Mouse (Mus musculus): ENCODE results near the gene Dctn2. TPM values are rescaled to one million over a fixed set of nuclear protein-coding genes. Genes with fewer than 3 reads are reported as not detected.

The Dctn2 gene
- polyA plus RNA-seq, 1 experiment from 2014 or later, result 212 TPM

DNA sequence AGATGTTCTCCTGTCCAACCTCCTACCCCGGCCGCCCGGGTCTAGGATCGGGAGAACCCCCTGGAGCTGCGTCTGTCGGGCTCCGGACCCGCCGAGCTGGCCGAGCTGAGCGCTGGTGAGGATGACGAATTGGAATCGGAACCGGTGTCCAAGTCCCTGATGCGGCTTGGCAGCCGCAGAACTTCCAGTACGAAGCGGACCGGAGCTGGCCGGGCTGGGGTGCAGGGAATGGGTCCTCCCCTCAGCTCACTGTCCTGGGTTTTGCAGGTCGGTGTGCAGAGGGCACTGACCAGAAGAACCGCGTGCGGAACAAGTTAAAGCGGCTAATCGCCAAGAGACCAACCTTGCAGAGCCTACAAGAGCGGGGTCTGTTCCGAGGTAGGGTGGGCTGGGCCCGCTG is 60.7 kb downstream of the Dctn2 start:
- Histone ChIP-seq H3K4me2 (replicated peaks; ENCODE audit: low read depth, low read length) (peak overlapping the region; percentile 94), H3K9me3 (ENCODE audit: low read length) (0 out of 2 replicates have a peak, but pooled peaks cover 4% of the 10 kb centered on the region), H3K27me3 (ENCODE audit: insufficient read depth, low read length) (peaks cover 52% of the 10 kb centered on the region), H3K36me3 (ENCODE audit: insufficient read depth, low read length) (peaks cover 12% of the 10 kb centered on the region; the same call in 1 of the 2 replicates), H3K27ac (ENCODE audit: low read length) (no peak overlapping the region), H3K4me3 (ENCODE audit: low read length) (peak overlapping the region; percentile 56), H3K9ac (replicated peaks; ENCODE audit: low read length) (peak overlapping the region; percentile 64), H3K4me1 (ENCODE audit: insufficient read depth, low read length) (peaks cover 17% of the 10 kb centered on the region)
- no peak for ATAC-seq (ENCODE audit: low FRiP score, low TSS enrichment)
- WGBS, result 8% methylated on average over 29 of the region's 29 CpGs

DNA sequence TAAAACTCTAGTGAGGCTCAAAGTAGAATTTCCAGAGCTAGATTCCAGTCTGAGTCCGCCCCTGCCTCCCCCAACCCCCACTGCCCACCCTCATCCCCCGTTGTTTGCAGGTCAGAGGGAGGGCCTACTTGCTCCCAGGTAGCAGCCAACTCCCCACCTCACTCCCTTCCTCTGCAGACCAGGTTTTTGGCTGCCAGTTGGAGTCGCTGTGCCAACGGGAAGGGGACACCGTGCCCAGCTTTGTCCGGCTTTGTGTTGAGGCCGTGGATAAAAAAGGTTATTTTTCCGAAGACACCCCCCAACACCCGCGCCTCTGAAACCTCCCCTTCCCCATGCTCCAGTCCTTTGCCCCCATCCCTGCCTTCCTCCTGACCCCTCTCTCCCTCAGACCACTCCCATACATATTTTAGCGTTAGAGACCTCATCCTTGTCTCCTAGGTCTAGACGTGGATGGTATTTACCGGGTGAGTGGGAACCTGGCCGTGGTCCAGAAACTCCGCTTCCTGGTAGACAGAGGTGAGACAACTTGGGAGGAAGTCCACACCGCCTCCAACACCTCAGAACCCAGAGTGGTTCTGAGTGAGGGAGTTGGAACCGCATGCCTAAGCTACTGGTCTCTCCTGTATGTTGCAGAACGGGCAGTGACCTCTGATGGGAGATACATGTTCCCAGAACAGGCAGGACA is 61.4 kb downstream of the Dctn2 start:
- no peak for ATAC-seq (ENCODE audit: low FRiP score, low TSS enrichment)
- H3K4me1 ChIP-seq (ENCODE audit: insufficient read depth, low read length), result peaks cover 17% of the 10 kb centered on the region
- 56% methylated on average over 18 of the region's 18 CpGs for WGBS
- no peak overlapping the region for H3K9ac ChIP-seq (replicated peaks; ENCODE audit: low read length)
- H3K4me3 ChIP-seq (ENCODE audit: low read length), result no peak overlapping the region
- peaks cover 18% of the 10 kb centered on the region; the same call in 1 of the 2 replicates for H3K36me3 ChIP-seq (ENCODE audit: insufficient read depth, low read length)
- no peak overlapping the region for H3K27ac ChIP-seq (ENCODE audit: low read length)
- H3K9me3 ChIP-seq (ENCODE audit: low read length), result 0 out of 2 replicates have a peak, but pooled peaks cover 4% of the 10 kb centered on the region
- peaks cover 52% of the 10 kb centered on the region for H3K27me3 ChIP-seq (ENCODE audit: insufficient read depth, low read length)
- no peak overlapping the region for H3K4me2 ChIP-seq (replicated peaks; ENCODE audit: low read depth, low read length)

DNA sequence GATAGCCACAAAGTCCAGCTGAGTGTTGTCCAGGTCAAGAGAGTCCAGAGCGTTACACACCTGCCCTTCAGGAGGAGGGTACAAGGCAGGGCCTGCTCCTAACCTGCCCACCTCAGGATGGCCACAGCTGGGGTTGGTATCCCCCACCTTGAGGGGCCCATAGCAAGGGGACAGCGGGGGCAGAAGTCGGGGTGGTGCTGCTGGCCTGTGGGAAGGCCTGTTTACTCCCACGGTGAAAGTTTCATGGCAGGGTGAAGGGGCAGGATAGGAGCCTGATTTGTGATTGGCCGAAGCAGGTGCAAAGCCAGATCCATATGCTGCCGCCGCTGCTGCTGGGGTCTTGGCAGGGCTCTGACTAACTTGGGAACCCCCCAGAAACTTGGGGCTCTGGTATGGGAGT is 64.0 kb downstream of the Dctn2 start:
- ATAC-seq (ENCODE audit: low FRiP score, low TSS enrichment), result no peak
- peaks cover 40% of the 10 kb centered on the region for H3K27me3 ChIP-seq (ENCODE audit: insufficient read depth, low read length)
- H3K36me3 ChIP-seq (ENCODE audit: insufficient read depth, low read length), result peaks cover 23% of the 10 kb centered on the region; the same call in 1 of the 2 replicates
- no peak overlapping the region for H3K4me2 ChIP-seq (replicated peaks; ENCODE audit: low read depth, low read length)
- H3K27ac ChIP-seq (ENCODE audit: low read length), result no peak overlapping the region
- H3K9ac ChIP-seq (replicated peaks; ENCODE audit: low read length), result no peak overlapping the region
- H3K4me1 ChIP-seq (ENCODE audit: insufficient read depth, low read length), result peaks cover 17% of the 10 kb centered on the region
- no peak overlapping the region for H3K4me3 ChIP-seq (ENCODE audit: low read length)
- 73% methylated on average over 7 of the region's 7 CpGs for WGBS
- 0 out of 2 replicates have a peak, but pooled peaks cover 4% of the 10 kb centered on the region for H3K9me3 ChIP-seq (ENCODE audit: low read length)

Other genes starting within 250 kb of the Dctn2 start
- gene Tsfm, start 235.5 kb upstream of the Dctn2 start, polyA plus RNA-seq (2015; fragmentation: Nextera tagmentation; extraction: Ambion mirVana), result 102 and 103 TPM in 2 replicates
- 52.8 and 58.2 TPM in 2 replicates for gene Mettl1, start 225.0 kb upstream of the Dctn2 start, polyA plus RNA-seq (2015; fragmentation: Nextera tagmentation; extraction: Ambion mirVana)
- 0.76 and 0.94 TPM in 2 replicates for gene Eef1akmt3, start 224.9 kb upstream of the Dctn2 start, polyA plus RNA-seq (2015; fragmentation: Nextera tagmentation; extraction: Ambion mirVana)
- 32.6 and 53.8 TPM in 2 replicates for gene Cyp27b1, start 218.1 kb upstream of the Dctn2 start, polyA plus RNA-seq (2015; fragmentation: Nextera tagmentation; extraction: Ambion mirVana)
- gene March9, start 206.2 kb upstream of the Dctn2 start, polyA plus RNA-seq (2015; fragmentation: Nextera tagmentation; extraction: Ambion mirVana), result 1.2 and 1.4 TPM in 2 replicates
- 1,871 and 1,917 TPM in 2 replicates for gene Cdk4, start 202.8 kb upstream of the Dctn2 start, polyA plus RNA-seq (2015; fragmentation: Nextera tagmentation; extraction: Ambion mirVana)
- gene Tspan31, start 196.1 kb upstream of the Dctn2 start, polyA plus RNA-seq (2015; fragmentation: Nextera tagmentation; extraction: Ambion mirVana), result 205 and 208 TPM in 2 replicates
- gene Agap2, start 191.1 kb upstream of the Dctn2 start, polyA plus RNA-seq (2015; fragmentation: Nextera tagmentation; extraction: Ambion mirVana), result 0.04 and 0.09 TPM in 2 replicates
- gene Os9, start 145.2 kb upstream of the Dctn2 start, polyA plus RNA-seq (2015; fragmentation: Nextera tagmentation; extraction: Ambion mirVana), result 106 and 110 TPM in 2 replicates
- 7.2 and 10.1 TPM in 2 replicates for gene B4galnt1, start 101.1 kb upstream of the Dctn2 start, polyA plus RNA-seq (2015; fragmentation: Nextera tagmentation; extraction: Ambion mirVana)
- gene Slc26a10, start 85.7 kb upstream of the Dctn2 start, polyA plus RNA-seq (2015; fragmentation: Nextera tagmentation; extraction: Ambion mirVana), result 2.7 and 4.4 TPM in 2 replicates
- 47.8 and 53.8 TPM in 2 replicates for gene Arhgef25, start 76.3 kb upstream of the Dctn2 start, polyA plus RNA-seq (2015; fragmentation: Nextera tagmentation; extraction: Ambion mirVana)
- 115 and 125 TPM in 2 replicates for gene Dtx3, start 70.6 kb upstream of the Dctn2 start, polyA plus RNA-seq (2015; fragmentation: Nextera tagmentation; extraction: Ambion mirVana)
- 50.9 and 52.2 TPM in 2 replicates for gene Pip4k2c, start 54.8 kb upstream of the Dctn2 start, polyA plus RNA-seq (2015; fragmentation: Nextera tagmentation; extraction: Ambion mirVana)
- gene Kif5a, start 3.0 kb upstream of the Dctn2 start, polyA plus RNA-seq (2015; fragmentation: Nextera tagmentation; extraction: Ambion mirVana), result 0.76 and 1.7 TPM in 2 replicates
- 13.3 and 14.8 TPM in 2 replicates for gene Mbd6, start 22.6 kb downstream of the Dctn2 start, polyA plus RNA-seq (2015; fragmentation: Nextera tagmentation; extraction: Ambion mirVana)
- gene Mars, start 45.4 kb downstream of the Dctn2 start, polyA plus RNA-seq (2015; fragmentation: Nextera tagmentation; extraction: Ambion mirVana), result 115 and 123 TPM in 2 replicates
- gene Arhgap9, start 55.6 kb downstream of the Dctn2 start, polyA plus RNA-seq (2015; fragmentation: Nextera tagmentation; extraction: Ambion mirVana), result 2.5 and 2.6 TPM in 2 replicates
- 7.5 and 9.5 TPM in 2 replicates for gene Gli1, start 75.6 kb downstream of the Dctn2 start, polyA plus RNA-seq (2015; fragmentation: Nextera tagmentation; extraction: Ambion mirVana)
- 0.08 TPM in 1 of 2 replicates, not detected in the other for gene Inhbe, start 88.0 kb downstream of the Dctn2 start, polyA plus RNA-seq (2015; fragmentation: Nextera tagmentation; extraction: Ambion mirVana)
- 0.09 and 0.24 TPM in 2 replicates for gene Inhbc, start 104.1 kb downstream of the Dctn2 start, polyA plus RNA-seq (2015; fragmentation: Nextera tagmentation; extraction: Ambion mirVana)
- gene R3hdm2, start 114.0 kb downstream of the Dctn2 start, polyA plus RNA-seq (2015; fragmentation: Nextera tagmentation; extraction: Ambion mirVana), result 28.1 and 29.0 TPM in 2 replicates
- 0.85 and 1.9 TPM in 2 replicates for gene Stac3, start 235.3 kb downstream of the Dctn2 start, polyA plus RNA-seq (2015; fragmentation: Nextera tagmentation; extraction: Ambion mirVana)
- gene Ndufa4l2, start 248.6 kb downstream of the Dctn2 start, polyA plus RNA-seq (2015; fragmentation: Nextera tagmentation; extraction: Ambion mirVana), result 74.4 and 77.3 TPM in 2 replicates

All from kidney, embryonic 16.5 days (tissue).